Mouse (Mus musculus) stomach, postnatal 0 days (tissue): ENCODE measurements around the gene Ptgfrn.

Experiments used
- CTCF ChIP-seq: IDR thresholded peaks from 2 replicates; pipeline ENCODE4 v1.5.1; 2016; ENCODE audit warnings: antibody characterized with exemption, low read depth, mild to moderate bottlenecking, moderate library complexity
- EP300 ChIP-seq: optimal IDR thresholded peaks from 2 replicates; pipeline ENCODE3; 2016; ENCODE audit warnings: antibody characterized with exemption

GRCm38 (mm10) chr3:101146126-101146772, 36.2 kb upstream of the Ptgfrn start:
- TF ChIP-seq CTCF (no peak), EP300 (no peak)
